Mouse (Mus musculus) bone marrow, adult 2 months (tissue): ENCODE results near the gene Zc3h12a.

Experiments
- CTCF ChIP-seq: fragments of 200-500 bp; IDR thresholded peaks from 2 replicates; pipeline ENCODE4 v1.5.1; 2011; ENCODE audit warnings: low read length, control low read depth; ENCODE audit not compliant: control insufficient read depth, insufficient read depth
- POLR2A ChIP-seq: fragments of 200-500 bp; IDR thresholded peaks from 2 replicates; pipeline ENCODE4 v1.6.1; 2011; ENCODE audit warnings: low read depth, mild to moderate bottlenecking, control low read depth, low read length, borderline replicate concordance; ENCODE audit not compliant: control insufficient read depth

GRCm38 (mm10) chr4:125144211-125144610, 16.6 kb upstream of the Zc3h12a start:
- TF ChIP-seq CTCF (no peak), POLR2A (no peak)
